Mouse (Mus musculus) left cerebral cortex, adult 2 months (tissue): ENCODE data around the gene Bola1. TPM values are rescaled to one million over a fixed set of nuclear protein-coding genes. Genes with fewer than 3 reads are reported as not detected.
A peak's percentile ranks its signal among the peaks of the same experiment; 100 is the strongest.
"Not testable (repeated sequence)": the region's sequence is repeated elsewhere in the genome, so short reads cannot be mapped to it uniquely, and the experiment has no call there.

Experiments
- DNase-seq, 2 experiments: peaks; one replicate each; pipeline ENCODE4 v3.0.0; 2021 to 2022; ENCODE audit warnings: low spot score in 2 of 2, mixed read lengths in 1 of 2; ENCODE audit errors: extremely low spot score in 1 of 2
- H3K27ac ChIP-seq: fragments of 200-600 bp; 2 replicates; pipeline ENCODE4 v1.8.1; 2022
- H3K4me3 ChIP-seq: fragments of 200-600 bp; 2 replicates; pipeline ENCODE4 v1.8.1; 2022
- CTCF ChIP-seq: fragments of 200-600 bp; IDR thresholded peaks from 2 replicates; pipeline ENCODE4 v1.8.1; 2022; ENCODE audit warnings: antibody characterized with exemption, mild to moderate bottlenecking, moderate library complexity
- intact Hi-C: fragments of 180-260 bp; cut with DNase I; formaldehyde crosslinking; loops from one replicate; pipeline ENCODE4 v1.15.1; 2025
- total RNA-seq, 2 experiments: library from RNA; stranded (reverse); gene quantifications; 2 replicates each; pipeline ENCODE4 v1.2.3; 2021

The Bola1 gene
- total RNA-seq, 2 experiments from 2014 or later, result 14.8 to 15.1 TPM

DNA sequence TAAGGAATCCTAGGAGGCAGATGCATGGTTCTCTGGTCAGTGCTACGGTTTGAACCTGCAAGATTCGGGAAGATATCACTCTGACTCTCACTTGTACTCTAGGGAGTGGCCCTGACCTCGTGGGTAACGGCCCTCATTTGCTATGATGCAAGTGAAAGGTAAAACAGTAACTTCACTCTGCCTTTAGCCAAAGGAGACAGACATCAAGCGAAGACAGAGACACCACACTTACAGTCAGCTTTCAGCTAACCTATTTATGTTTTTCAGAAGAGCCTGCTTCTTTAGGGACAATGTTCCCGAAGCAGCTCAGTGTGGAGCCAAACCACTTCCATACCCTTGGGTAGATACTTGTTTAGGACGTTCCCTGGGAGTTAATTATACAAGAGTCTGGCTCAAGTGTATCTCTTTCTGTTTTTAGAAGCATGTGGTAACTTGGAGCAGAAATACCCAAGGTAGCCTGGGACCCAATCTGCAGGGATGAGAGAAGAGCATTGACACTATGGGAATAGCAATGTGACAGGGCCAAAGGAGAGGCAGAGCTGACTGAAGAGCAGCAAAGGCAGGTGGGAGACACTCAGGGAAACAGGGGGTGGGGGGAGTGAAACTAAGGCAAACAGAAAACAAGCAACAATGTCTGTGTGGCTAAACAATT is 24.5 kb upstream of the Bola1 start:
- DNase-seq, result no peak
- intact Hi-C loops, result no loop called here
- no peak for TF ChIP-seq CTCF
- Histone ChIP-seq H3K4me3 (peak overlapping the region; percentile 83), H3K27ac (peak overlapping the region; percentile 100)

DNA sequence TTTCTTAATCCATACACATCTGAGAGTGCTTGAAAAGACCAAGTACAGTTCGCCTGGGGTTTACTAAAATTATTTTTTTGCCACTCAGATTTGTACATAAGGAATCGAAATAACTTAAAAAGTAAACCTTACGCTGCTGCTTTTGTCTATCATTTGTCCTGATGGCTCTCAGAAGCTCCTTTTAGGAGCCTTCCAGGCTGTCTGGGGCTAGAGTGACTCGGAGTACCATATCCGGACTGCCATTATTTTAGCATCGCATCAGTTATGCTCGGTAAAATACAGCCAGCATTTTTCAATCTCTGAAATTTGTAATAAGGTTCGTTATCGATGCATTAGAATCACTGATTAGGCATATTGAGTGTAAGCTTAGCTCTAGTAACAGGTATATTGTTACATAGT is 21.3 kb upstream of the Bola1 start:
- Histone ChIP-seq H3K27ac (peak overlapping the region; percentile 94), H3K4me3 (peak overlapping the region; percentile 28)
- no peak for TF ChIP-seq CTCF
- DNase-seq, result no peak
- intact Hi-C loops, result loop anchor here (1.0 kb wide), 1 partner anchor 23 kb away; the partner anchor contains the start of gene Hist2h4

DNA sequence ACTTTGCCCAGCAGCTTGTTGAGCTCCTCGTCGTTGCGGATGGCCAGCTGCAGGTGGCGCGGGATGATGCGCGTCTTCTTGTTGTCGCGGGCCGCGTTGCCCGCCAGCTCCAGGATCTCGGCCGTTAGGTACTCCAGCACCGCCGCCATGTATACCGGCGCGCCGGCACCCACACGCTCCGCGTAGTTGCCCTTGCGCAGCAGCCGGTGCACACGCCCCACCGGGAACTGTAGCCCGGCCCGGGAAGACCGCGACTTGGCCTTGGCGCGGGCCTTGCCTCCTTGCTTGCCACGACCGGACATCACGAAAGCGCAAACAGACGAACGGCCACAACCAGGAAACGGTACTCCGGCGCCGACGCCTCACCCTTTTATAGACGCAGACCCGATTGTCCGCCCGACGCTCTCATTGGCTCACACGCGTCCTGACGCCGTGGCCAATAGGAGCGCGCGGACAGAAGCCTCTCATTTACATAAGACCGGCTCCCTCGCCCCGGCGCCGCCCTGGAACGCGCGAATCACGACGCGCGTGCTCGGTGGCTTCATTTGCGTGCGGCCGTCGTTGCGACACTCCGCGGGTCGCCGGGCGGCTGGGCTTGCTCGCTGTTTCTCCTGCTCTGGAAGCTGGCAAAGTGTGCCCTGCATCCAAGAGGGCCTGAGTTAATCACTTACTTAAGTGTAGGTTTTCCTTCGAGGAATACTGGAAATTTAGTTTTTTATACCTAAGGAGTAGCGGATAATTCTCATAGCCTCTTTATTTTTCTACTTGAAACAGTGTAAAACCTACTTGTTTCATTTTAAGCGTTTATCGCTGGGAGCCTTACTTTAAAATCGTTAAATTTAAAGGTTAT is 20.7 kb upstream of the Bola1 start, which contains the start of gene Hist2h2aa2:
Hist2h2aa2 (minus strand) TSS at position 328 of the 850 bp plus-strand sequence.
- intact Hi-C loops, result loop anchor here (1.0 kb wide), 1 partner anchor 23 kb away; the partner anchor contains the start of gene Hist2h4

DNA sequence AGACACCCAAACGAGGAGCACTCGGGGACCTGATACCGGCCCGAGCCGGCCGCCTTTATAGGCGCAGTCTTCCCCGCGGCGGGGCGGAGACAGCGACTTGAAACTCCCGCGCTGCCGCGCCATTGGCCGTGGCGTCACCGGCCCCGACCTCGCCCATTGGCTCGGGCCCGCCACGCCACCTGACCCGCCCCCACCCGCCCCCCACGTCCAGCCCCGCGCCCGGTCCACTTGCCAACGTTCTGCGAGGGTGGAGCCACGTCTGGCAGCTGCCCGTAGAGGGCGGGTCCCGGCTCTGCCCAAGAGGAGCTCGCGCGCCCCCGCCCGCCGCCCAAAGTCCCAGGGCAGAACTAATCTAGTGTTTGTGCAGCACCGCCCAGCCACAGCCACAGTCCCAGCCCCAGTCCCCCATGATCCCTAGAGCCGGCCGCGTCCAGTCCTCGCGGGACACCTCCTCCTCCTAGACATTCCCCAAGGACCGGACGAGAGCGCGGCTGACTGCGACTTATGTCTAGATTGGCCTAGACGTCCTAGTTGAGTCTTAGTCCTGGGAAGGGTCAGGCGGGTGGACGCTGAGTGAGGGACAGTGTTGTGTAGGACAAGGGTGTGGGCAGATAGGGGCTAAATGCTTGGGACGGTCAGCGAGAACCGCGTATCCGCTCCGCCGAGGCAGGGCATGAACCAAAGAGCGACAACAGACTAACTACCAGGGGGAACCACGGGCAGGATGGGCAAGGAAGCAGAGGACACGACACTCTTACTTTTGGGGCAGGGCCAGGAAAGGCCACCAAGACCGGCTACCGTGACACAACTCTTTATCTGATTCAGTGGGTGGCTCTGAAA is 19.7 kb upstream of the Bola1 start, which contains the start of gene Hist2h3c2:
Hist2h3c2 (minus strand) TSS at position 174 of the 840 bp plus-strand sequence.
- peak within 1 kb of the TSS; percentile 51 for H3K4me3 ChIP-seq
- peak within 1 kb of the TSS; percentile 82 for H3K27ac ChIP-seq

More for the DNA sequence above, 20.7 kb upstream of the Bola1 start, which contains the start of gene Hist2h2aa2:
- Histone ChIP-seq H3K4me3 (peak within 1 kb of the TSS; percentile 51), H3K27ac (peak within 1 kb of the TSS; percentile 94)
- peak; percentile 95 to 97 for DNase-seq

DNA sequence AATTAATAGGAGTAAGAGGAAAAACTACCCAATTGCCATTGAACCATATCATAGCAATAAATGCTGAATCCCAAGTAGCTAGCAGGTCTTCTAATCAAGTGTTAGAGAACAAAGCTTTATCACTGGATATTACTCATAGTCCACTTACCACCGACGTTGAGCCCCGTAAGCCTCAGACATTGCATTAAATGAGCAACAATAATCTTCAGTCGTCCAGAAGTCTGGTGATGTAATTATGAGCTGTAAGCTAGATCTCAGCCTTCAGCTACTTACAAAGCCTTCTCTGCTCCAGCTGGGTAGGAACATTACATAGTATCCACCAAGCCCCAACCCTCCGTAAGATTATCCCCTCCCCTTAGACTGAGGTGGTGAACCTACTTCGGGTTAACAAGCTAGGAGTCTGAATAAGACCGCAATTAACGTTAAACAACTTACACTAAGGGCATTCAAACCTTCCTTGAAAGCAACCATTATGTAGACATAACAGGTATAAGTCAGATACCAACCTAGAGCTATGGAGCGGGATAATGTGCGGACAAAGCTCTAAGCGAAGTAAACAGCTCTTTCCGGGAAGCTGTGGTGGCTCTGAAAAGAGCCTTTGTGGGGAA is 18.5 kb upstream of the Bola1 start:
- no peak for TF ChIP-seq CTCF
- Histone ChIP-seq H3K4me3 (no peak overlapping the region), H3K27ac (no peak overlapping the region)
- intact Hi-C loops, result loop anchor here (2.0 kb wide), 1 partner anchor 15 kb away; no protein-coding TSS in a partner anchor
- no peak for DNase-seq

More for the DNA sequence above, 19.7 kb upstream of the Bola1 start, which contains the start of gene Hist2h3c2:
- intact Hi-C loops, result not testable (repeated sequence)
- peak in 1 of 2 experiments; percentile 38 for DNase-seq

DNA sequence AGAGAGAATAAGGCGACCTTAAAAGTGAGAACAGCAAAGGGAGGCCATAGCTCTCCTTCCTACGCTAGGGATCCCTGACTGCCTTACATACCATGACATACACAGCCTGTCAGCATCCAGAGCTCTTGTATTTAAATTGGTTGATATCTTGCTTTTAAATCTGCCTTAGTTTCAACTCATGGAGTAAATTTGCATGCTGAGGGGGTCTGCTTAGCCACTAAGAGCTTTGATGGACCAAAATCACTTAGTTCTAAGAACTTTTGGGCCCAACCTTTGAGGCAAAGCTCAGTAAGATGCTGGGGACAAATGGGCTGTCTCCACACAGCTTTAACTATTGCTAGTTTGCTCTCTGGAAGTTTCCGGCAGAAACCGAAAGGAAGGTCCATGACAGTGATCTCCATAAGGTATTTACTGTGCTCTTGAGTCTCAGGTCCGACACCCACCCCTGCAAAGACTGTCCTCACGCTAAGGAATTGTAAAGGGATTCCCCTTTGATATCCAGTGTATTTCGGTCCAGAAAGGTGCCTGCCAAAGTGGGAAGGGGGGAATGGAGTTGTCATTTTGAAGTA is 17.9 kb upstream of the Bola1 start:
- Histone ChIP-seq H3K4me3 (no peak overlapping the region), H3K27ac (no peak overlapping the region)
- intact Hi-C loops, result loop anchor here (2.0 kb wide), 1 partner anchor 15 kb away; no protein-coding TSS in a partner anchor
- DNase-seq, result no peak
- TF ChIP-seq CTCF, result no peak

DNA sequence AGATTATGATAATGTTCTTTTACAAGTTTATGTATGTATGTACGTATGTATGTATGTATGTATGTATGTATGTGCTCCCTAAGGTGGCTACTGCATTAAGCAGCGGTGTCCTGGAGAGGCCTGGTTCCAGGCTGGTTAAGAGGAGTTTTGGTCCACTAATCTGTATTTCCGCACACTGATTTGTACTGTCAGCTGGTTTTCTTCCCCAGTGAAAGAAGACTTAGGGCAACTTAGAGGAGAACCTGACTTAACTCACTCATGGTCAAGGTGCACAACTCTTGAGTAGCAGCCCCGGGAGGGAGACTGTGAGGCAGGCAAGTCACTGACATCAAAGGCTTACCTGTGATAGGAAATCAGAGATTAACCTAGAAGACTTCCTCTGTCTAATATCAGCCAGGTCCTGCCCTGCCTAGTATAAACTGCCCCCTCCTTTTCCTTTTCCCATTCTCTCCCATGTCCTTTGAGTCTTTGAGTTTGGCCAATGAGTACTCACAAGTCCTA is 17.4 kb upstream of the Bola1 start:
- intact Hi-C loops, result loop anchor here (2.0 kb wide), 1 partner anchor 14 kb away; no protein-coding TSS in a partner anchor
- H3K27ac ChIP-seq, result no peak overlapping the region
- DNase-seq, result no peak
- no peak for TF ChIP-seq CTCF
- H3K4me3 ChIP-seq, result no peak overlapping the region

DNA sequence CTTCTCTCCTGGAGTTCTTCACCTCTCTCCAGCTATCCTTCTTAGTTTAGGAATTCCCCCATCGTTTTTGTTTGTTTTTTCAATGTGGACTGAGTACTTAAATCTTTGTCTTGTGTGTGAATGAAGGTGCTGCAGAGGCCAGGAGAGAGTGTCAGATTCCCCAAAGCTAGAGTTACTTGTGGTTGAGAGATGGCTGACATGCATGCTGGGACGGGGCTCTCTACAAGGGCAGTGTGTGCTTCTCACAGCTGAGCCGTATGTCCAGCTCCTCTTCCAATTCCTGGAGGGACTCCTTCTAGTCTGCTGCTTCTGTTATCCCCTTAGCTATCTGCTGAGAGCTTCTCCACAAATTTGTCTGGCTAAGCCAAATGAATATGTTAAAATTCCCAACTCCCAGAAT is 16.3 kb upstream of the Bola1 start:
- Histone ChIP-seq H3K4me3 (no peak overlapping the region), H3K27ac (no peak overlapping the region)
- DNase-seq, result no peak
- intact Hi-C loops, result loop anchor here (2.0 kb wide), 1 partner anchor 13 kb away; no protein-coding TSS in a partner anchor
- TF ChIP-seq CTCF, result no peak

DNA sequence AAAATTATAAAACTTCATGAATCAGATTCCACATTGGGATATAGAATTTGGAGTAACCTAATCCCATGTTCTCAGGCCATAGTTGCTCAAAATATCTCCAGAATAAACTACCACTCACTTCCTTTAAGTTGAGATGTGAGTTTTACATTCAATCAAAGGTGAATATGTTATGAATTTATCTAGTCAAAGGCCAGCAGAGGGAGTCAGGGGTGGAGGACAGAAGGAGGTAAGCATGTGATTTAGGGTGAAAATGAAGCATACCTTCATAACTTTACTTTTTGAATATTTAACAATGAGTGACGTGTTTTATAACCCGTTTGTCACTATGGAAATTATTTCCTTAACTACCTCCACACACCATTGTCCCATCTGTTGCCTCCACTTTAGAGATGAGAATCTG is 15.4 kb upstream of the Bola1 start:
- intact Hi-C loops, result no loop called here
- H3K27ac ChIP-seq, result no peak overlapping the region
- H3K4me3 ChIP-seq, result no peak overlapping the region
- no peak for DNase-seq
- TF ChIP-seq CTCF, result no peak; the same call in 1 of the 2 replicates

DNA sequence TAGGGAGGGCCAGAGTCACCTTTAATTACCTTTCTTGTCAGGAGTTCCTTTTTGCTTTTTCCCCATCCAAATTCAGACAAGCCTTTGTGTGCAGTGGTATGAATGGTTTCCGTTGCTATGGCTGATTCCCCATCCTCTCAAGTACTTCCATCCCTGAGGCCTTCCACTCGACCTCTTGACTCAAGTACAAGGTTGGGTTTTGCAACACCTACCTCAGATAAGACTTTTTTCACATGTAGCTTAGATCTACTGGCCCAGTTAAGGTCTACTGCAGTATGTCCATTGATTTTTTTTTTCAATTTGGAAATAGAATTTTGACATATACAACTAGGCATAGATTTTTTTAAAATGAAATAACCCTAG is 12.2 kb upstream of the Bola1 start:
- no peak for TF ChIP-seq CTCF
- DNase-seq, result no peak
- intact Hi-C loops, result no loop called here
- Histone ChIP-seq H3K27ac (no peak overlapping the region), H3K4me3 (no peak overlapping the region)
